Mouse (Mus musculus) common myeloid progenitor, adult 5-6 weeks (primary cell): ENCODE data around the gene Pramel4. TPM values are rescaled to one million over a fixed set of nuclear protein-coding genes. Genes with fewer than 3 reads are reported as not detected.
"Not testable (repeated sequence)": the region's sequence is repeated elsewhere in the genome, so short reads cannot be mapped to it uniquely, and the experiment has no call there.

Source experiments
- ATAC-seq: replicated peaks from 2 replicates; pipeline ENCODE4 v1.8.0; 2016; ENCODE audit warnings: low read depth, mild to moderate bottlenecking, moderate TSS enrichment, inconsistent platforms; ENCODE audit not compliant: poor library complexity, severe bottlenecking
- total RNA-seq: library from RNA; stranded (forward); fragments of 200-1000, 187-1606 nt; gene quantifications from 2 replicates; pipeline ENCODE4 v1.2.3, GENCODE M21; 2017

Pramel4 gene
- not detected in 2 replicates for total RNA-seq

DNA sequence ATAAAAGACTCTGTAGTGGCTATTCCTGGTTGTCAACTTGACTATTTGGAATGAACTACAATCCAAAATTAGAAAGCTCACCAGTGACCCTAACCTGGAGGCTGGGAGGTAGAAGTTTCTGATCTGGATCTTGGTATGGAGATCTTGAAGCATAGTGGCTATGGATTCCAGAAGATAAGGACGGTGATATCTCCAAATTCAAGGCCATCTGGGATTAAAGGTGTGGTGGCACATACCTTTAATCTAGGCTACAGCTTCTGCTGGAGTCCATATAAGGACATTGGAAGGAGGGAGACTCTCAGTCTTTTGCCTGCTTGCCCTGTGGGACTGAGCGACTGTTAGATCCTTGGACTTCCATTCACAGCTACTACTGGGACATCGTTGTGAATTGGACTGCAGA is at the start of gene Pramel4:
TSS of gene Pramel4 (plus strand) at position 301 of the 400 bp plus-strand sequence.
- ATAC-seq = not testable (repeated sequence)

GRCm38 (mm10) chr4:144106174-144106573 is 47.2 kb downstream of the Pramel4 start, which contains the start of gene Gm13102:
Gene Gm13102, plus strand, starts transcription at chr4:144106474.
- ATAC-seq = not testable (repeated sequence)

Other genes with a start within 250 kb of the Pramel4 start
- not detected in 2 replicates for gene Gm13084, start 243.0 kb upstream of the Pramel4 start, total RNA-seq
- gene Gm13103, start 212.6 kb upstream of the Pramel4 start, total RNA-seq = not detected in 2 replicates
- gene Pramef6, start 158.7 kb upstream of the Pramel4 start, total RNA-seq = not detected in 2 replicates
- not detected in 2 replicates for gene Pramef25, start 108.1 kb upstream of the Pramel4 start, total RNA-seq
- gene Gm13101, start 92.2 kb upstream of the Pramel4 start, total RNA-seq = not detected in 2 replicates
- gene Pramef17, start 64.8 kb upstream of the Pramel4 start, total RNA-seq = not detected in 2 replicates
- gene Gm13102, start 47.3 kb downstream of the Pramel4 start, total RNA-seq = not detected in 2 replicates
- gene Oog3, start 103.5 kb downstream of the Pramel4 start, total RNA-seq = not detected in 2 replicates
- not detected in 2 replicates for gene Oog2, start 131.6 kb downstream of the Pramel4 start, total RNA-seq
- not detected in 2 replicates for gene C87977, start 154.2 kb downstream of the Pramel4 start, total RNA-seq
- gene Pramel5, start 221.4 kb downstream of the Pramel4 start, total RNA-seq = not detected in 2 replicates